Mouse (Mus musculus): ENCODE measurements around the gene Cntnap5a. TPM values are rescaled to one million over a fixed set of nuclear protein-coding genes. Genes with fewer than 3 reads are reported as not detected.

The Cntnap5a gene
- total and polyA plus RNA-seq, 3 experiments: not detected

GRCm38 (mm10) chr1:115699798-115700197 lies 15.2 kb downstream of the Cntnap5a start:
- Histone ChIP-seq H3K9ac (ENCODE audit: control insufficient read depth, low read depth, low read length, poor library complexity, severe bottlenecking) (no peak overlapping the region), H3K27ac (ENCODE audit: control insufficient read depth, low read depth, low read length) (no peak overlapping the region), H3K4me3 (ENCODE audit: control insufficient read depth in 1 of 2, insufficient read depth in 1 of 2, low read depth in 2 of 2, low read length in 2 of 2) (no peak overlapping the region), H3K79me2 (ENCODE audit: control insufficient read depth, insufficient read depth, low read length, poor library complexity) (no peaks in the 10 kb centered on the region), H3K27me3 (ENCODE audit: control insufficient read depth in 1 of 2, insufficient read depth in 2 of 2, low read length in 2 of 2) (no peaks in the 10 kb centered on the region), H3K9me3 (replicated peaks; ENCODE audit: insufficient read depth, low read length) (no peaks in the 10 kb centered on the region), H3K4me1 (ENCODE audit: control insufficient read depth in 1 of 2, insufficient read depth in 2 of 2, low read length in 2 of 2) (no peaks in the 10 kb centered on the region), H3K36me3 (ENCODE audit: control insufficient read depth in 1 of 2, insufficient read depth in 2 of 2, low read length in 2 of 2) (no peaks in the 10 kb centered on the region)
- no peak for TF ChIP-seq MYB (IDR thresholded peaks at IDR 0.05; ENCODE audit: low read depth, low read length)
- no peak for TF ChIP-seq CTCF (IDR thresholded peaks at IDR 0.05 in 2 of 3, conservative IDR thresholded peaks at IDR 0.05 in 1 of 3; ENCODE audit: control insufficient read depth in 1 of 3, insufficient read depth in 1 of 3, low read depth in 2 of 3, low read length in 3 of 3, poor library complexity in 1 of 3, severe bottlenecking in 1 of 3)
- TF ChIP-seq MAFK (IDR thresholded peaks at IDR 0.05; ENCODE audit: borderline replicate concordance, low read depth, low read length): no peak
- no peak for TF ChIP-seq ZC3H11A (IDR thresholded peaks at IDR 0.05; ENCODE audit: low read depth, low read length)
- TF ChIP-seq RAD21 (IDR thresholded peaks at IDR 0.05; ENCODE audit: low read depth, low read length): no peak
- TF ChIP-seq USF2 (IDR thresholded peaks at IDR 0.05; ENCODE audit: borderline replicate concordance in 1 of 2, insufficient read depth in 1 of 2, low read depth in 1 of 2, low read length in 2 of 2): no peak
- no peak for TF ChIP-seq KAT2A (conservative IDR thresholded peaks at IDR 0.05; ENCODE audit: low read depth, low read length)
- no peak for TF ChIP-seq GATA1 (IDR thresholded peaks at IDR 0.05; ENCODE audit: low read depth, low read length)
- no peak for TF ChIP-seq POLR2AphosphoS5 (IDR thresholded peaks at IDR 0.05; ENCODE audit: borderline replicate concordance, low read depth, low read length)
- no peak for TF ChIP-seq EP300 (IDR thresholded peaks at IDR 0.05; ENCODE audit: low read depth in 1 of 2, low read length in 2 of 2)
- no peak for TF ChIP-seq SIN3A (IDR thresholded peaks at IDR 0.05; ENCODE audit: low read length)
- DNase-seq (ENCODE audit: low read depth, low spot score): no peak

DNA sequence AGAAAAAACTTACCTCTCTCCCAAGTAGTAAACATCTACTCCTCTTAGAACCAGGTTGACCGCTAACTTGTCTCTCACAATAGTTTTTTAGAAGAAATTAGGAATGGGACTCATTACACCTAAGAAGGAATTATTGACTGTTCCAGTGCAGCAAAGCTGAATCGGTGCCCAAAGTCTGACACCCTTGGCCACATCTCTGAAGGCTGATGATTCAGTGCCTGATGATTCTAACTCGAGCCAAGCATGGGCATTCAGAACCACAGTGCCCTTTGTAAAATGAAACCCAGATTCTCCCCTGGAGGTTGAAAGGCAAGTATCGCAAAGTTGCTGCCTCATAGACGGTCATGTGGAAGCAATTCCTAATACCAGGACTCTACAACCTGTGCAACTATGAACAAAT lies 58.0 kb downstream of the Cntnap5a start:
- Histone ChIP-seq H3K4me3 (ENCODE audit: control insufficient read depth in 1 of 2, insufficient read depth in 1 of 2, low read depth in 2 of 2, low read length in 2 of 2) (no peak overlapping the region), H3K36me3 (ENCODE audit: control insufficient read depth in 1 of 2, insufficient read depth in 2 of 2, low read length in 2 of 2) (no peaks in the 10 kb centered on the region), H3K79me2 (ENCODE audit: control insufficient read depth, insufficient read depth, low read length, poor library complexity) (no peaks in the 10 kb centered on the region), H3K27ac (ENCODE audit: control insufficient read depth, low read depth, low read length) (no peak overlapping the region), H3K9me3 (replicated peaks; ENCODE audit: insufficient read depth, low read length) (no peaks in the 10 kb centered on the region), H3K27me3 (ENCODE audit: control insufficient read depth in 1 of 2, insufficient read depth in 2 of 2, low read length in 2 of 2) (no peaks in the 10 kb centered on the region), H3K4me1 (ENCODE audit: control insufficient read depth in 1 of 2, insufficient read depth in 2 of 2, low read length in 2 of 2) (no peaks in the 10 kb centered on the region), H3K9ac (ENCODE audit: control insufficient read depth, low read depth, low read length, poor library complexity, severe bottlenecking) (no peak overlapping the region)
- TF ChIP-seq ETS1 (IDR thresholded peaks at IDR 0.05; ENCODE audit: low read depth, low read length) (no peak), HCFC1 (IDR thresholded peaks at IDR 0.05; ENCODE audit: low read depth, low read length) (no peak), E2F4 (IDR thresholded peaks at IDR 0.05; ENCODE audit: borderline replicate concordance, low read depth, low read length) (no peak), USF2 (IDR thresholded peaks at IDR 0.05; ENCODE audit: borderline replicate concordance in 1 of 2, insufficient read depth in 1 of 2, low read depth in 1 of 2, low read length in 2 of 2) (no peak), USF1 (IDR thresholded peaks at IDR 0.05; ENCODE audit: low read depth, low read length) (no peak), CHD1 (IDR thresholded peaks at IDR 0.05; ENCODE audit: low read depth, low read length) (no peak), SIN3A (IDR thresholded peaks at IDR 0.05; ENCODE audit: low read length) (no peak), MYB (IDR thresholded peaks at IDR 0.05; ENCODE audit: low read depth, low read length) (no peak), ZKSCAN1 (IDR thresholded peaks at IDR 0.05; ENCODE audit: low read depth, low read length) (no peak), POLR2AphosphoS5 (IDR thresholded peaks at IDR 0.05; ENCODE audit: borderline replicate concordance, low read depth, low read length) (no peak), ZNF384 (IDR thresholded peaks at IDR 0.05; ENCODE audit: low read depth, low read length) (no peak), POLR2AphosphoS2 (IDR thresholded peaks at IDR 0.05; ENCODE audit: low read length) (no peak), SMC3 (IDR thresholded peaks at IDR 0.05; ENCODE audit: low read depth, low read length) (no peak), MAX (IDR thresholded peaks at IDR 0.05; ENCODE audit: low read length) (no peak), CHD2 (IDR thresholded peaks at IDR 0.05; ENCODE audit: low read length) (no peak), BHLHE40 (IDR thresholded peaks at IDR 0.05; ENCODE audit: borderline replicate concordance, low read depth, low read length) (no peak), JUND (IDR thresholded peaks at IDR 0.05; ENCODE audit: low read depth, low read length) (no peak), MAFK (IDR thresholded peaks at IDR 0.05; ENCODE audit: borderline replicate concordance, low read depth, low read length) (no peak), MYC (IDR thresholded peaks at IDR 0.05; ENCODE audit: low read depth, low read length) (no peak)
- DNase-seq (ENCODE audit: low read depth, low spot score): no peak

Measured in MEL (cell line).